15 mouse cellular contexts compared by ENCODE assay signal in genomic region chr6:39472271-39472670, GRCm38 (mm10).
"Had no signal": no experiment of that assay in that cellular context is flagged by ENCODE, and none has a peak within 500 bp of the region (broad histone marks: within the 10 kb centered on the region; RNA-seq: fewer than 3 reads in every experiment).

No protein-coding gene starts in this region.

- ATAC-seq: liver, postnatal 0 days had no signal

- H3K4me3 ChIP-seq: kidney, embryonic 15.5 days; limb, embryonic 12.5 days; limb, embryonic 15.5 days had no signal

- H3K4me2 ChIP-seq: kidney, embryonic 15.5 days; limb, embryonic 12.5 days; limb, embryonic 15.5 days; liver, embryonic 11.5 days; midbrain, embryonic 11.5 days had no signal

- H3K27ac ChIP-seq: kidney, embryonic 15.5 days; limb, embryonic 15.5 days; liver, embryonic 14.5 days had no signal

- H3K9me3 ChIP-seq: kidney, embryonic 15.5 days; limb, embryonic 12.5 days; limb, embryonic 15.5 days had no signal

- DNase-seq: kidney, adult 8-10 months; kidney, postnatal 10 days; kidney, postnatal 36 days; left cerebral cortex, postnatal 4 days; liver, postnatal 0 days; midbrain, embryonic 14.5 days; thymus, adult 2 months; thymus, postnatal 14 days; thymus, postnatal 4 days had no signal

- H3K27me3 ChIP-seq: kidney, embryonic 15.5 days; limb, embryonic 12.5 days; limb, embryonic 15.5 days had no signal

- H3K9ac ChIP-seq: kidney, embryonic 15.5 days; limb, embryonic 12.5 days; limb, embryonic 15.5 days; liver, embryonic 14.5 days; liver, postnatal 0 days had no signal
